Mouse (Mus musculus): ENCODE results near the gene Ttll8. TPM values are rescaled to one million over a fixed set of nuclear protein-coding genes. Genes with fewer than 3 reads are reported as not detected.

The Ttll8 gene
- polyA plus RNA-seq, 1 experiment from 2014 or later: not detected

- Histone ChIP-seq H3K36me3 (no peaks in the 10 kb centered on the region), H3K9me3 (no peaks in the 10 kb centered on the region), H3K27ac (no peak overlapping the region), H3K9ac (no peak overlapping the region), H3K4me1 (peaks cover 8% of the 10 kb centered on the region), H3K4me3 (no peak overlapping the region), H3K4me2 (no peak overlapping the region), H3K27me3 (peaks cover 34% of the 10 kb centered on the region)
- 77% methylated on average over 6 of the region's 6 CpGs for WGBS
- ATAC-seq (ENCODE audit: insufficient number of reproducible peaks, low FRiP score, low TSS enrichment, low read depth): no peak
Observed at GRCm38 (mm10) chr15:88955342-88955741, 1.1 kb upstream of the Ttll8 start.

DNA sequence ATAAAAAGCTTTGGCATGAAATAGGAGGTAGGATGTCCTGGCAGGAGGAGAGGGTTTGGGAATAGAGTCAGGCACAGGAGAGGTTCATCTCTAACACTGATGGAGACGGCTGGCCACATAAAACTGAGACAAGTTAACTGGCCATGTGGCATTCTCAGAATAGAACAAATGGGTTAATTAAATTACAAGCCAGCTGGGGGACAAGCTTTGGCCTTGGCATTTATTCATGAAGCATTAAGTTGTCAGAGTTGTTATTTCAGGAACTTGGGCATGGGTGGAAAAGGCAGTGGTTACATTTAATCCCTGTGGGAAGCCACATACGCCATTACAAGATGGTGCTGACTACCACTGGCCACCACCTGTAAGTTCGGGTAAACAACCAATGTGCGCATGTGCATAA, 3.0 kb downstream of the Ttll8 start:
- no peaks in the 10 kb centered on the region for H3K36me3 ChIP-seq
- ATAC-seq (ENCODE audit: insufficient number of reproducible peaks, low FRiP score, low TSS enrichment, low read depth): no peak
- H3K9ac ChIP-seq: no peak overlapping the region
- H3K9me3 ChIP-seq: no peaks in the 10 kb centered on the region
- 72% methylated on average over 4 of the region's 4 CpGs for WGBS
- H3K4me2 ChIP-seq: no peak overlapping the region
- H3K27ac ChIP-seq: no peak overlapping the region
- H3K4me1 ChIP-seq: peaks cover 8% of the 10 kb centered on the region
- peaks cover 26% of the 10 kb centered on the region for H3K27me3 ChIP-seq
- H3K4me3 ChIP-seq: no peak overlapping the region

GRCm38 (mm10) chr15:88946851-88947250, 7.4 kb downstream of the Ttll8 start:
- H3K27me3 ChIP-seq: no peaks in the 10 kb centered on the region
- no peak overlapping the region for H3K9ac ChIP-seq
- WGBS: 29% methylated on average over 6 of the region's 6 CpGs
- H3K9me3 ChIP-seq: no peaks in the 10 kb centered on the region
- no peak overlapping the region for H3K4me3 ChIP-seq
- H3K4me1 ChIP-seq: no peaks in the 10 kb centered on the region
- H3K36me3 ChIP-seq: no peaks in the 10 kb centered on the region
- H3K4me2 ChIP-seq: no peak overlapping the region
- ATAC-seq (ENCODE audit: insufficient number of reproducible peaks, low FRiP score, low TSS enrichment, low read depth): no peak
- no peak overlapping the region for H3K27ac ChIP-seq

GRCm38 (mm10) chr15:88943896-88944551, 10.2 kb downstream of the Ttll8 start:
- 67% methylated on average over 5 of the region's 5 CpGs for WGBS
- ATAC-seq (ENCODE audit: insufficient number of reproducible peaks, low FRiP score, low TSS enrichment, low read depth): no peak
- H3K4me2 ChIP-seq: no peak overlapping the region
- no peaks in the 10 kb centered on the region for H3K36me3 ChIP-seq
- no peaks in the 10 kb centered on the region for H3K9me3 ChIP-seq
- no peak overlapping the region for H3K9ac ChIP-seq
- no peaks in the 10 kb centered on the region for H3K4me1 ChIP-seq
- H3K27me3 ChIP-seq: no peaks in the 10 kb centered on the region
- no peak overlapping the region for H3K4me3 ChIP-seq
- H3K27ac ChIP-seq: no peak overlapping the region

- Histone ChIP-seq H3K4me2 (no peak overlapping the region), H3K36me3 (no peaks in the 10 kb centered on the region), H3K9me3 (no peaks in the 10 kb centered on the region), H3K9ac (no peak overlapping the region), H3K4me1 (no peaks in the 10 kb centered on the region), H3K27me3 (no peaks in the 10 kb centered on the region), H3K4me3 (no peak overlapping the region), H3K27ac (no peak overlapping the region)
- no peak for ATAC-seq (ENCODE audit: insufficient number of reproducible peaks, low FRiP score, low TSS enrichment, low read depth)
- WGBS: 77% methylated on average over 5 of the region's 5 CpGs
Observed at GRCm38 (mm10) chr15:88942783-88943182, 11.4 kb downstream of the Ttll8 start.

- WGBS: 71% methylated on average over 2 of the region's 2 CpGs
Observed at GRCm38 (mm10) chr15:88937291-88937650, 16.9 kb downstream of the Ttll8 start.

GRCm38 (mm10) chr15:88936619-88937290, 17.5 kb downstream of the Ttll8 start:
- H3K4me1 ChIP-seq: no peaks in the 10 kb centered on the region
- WGBS: 63% methylated on average over 6 of the region's 6 CpGs
- ATAC-seq (ENCODE audit: insufficient number of reproducible peaks, low FRiP score, low TSS enrichment, low read depth): no peak
- no peaks in the 10 kb centered on the region for H3K9me3 ChIP-seq
- no peak overlapping the region for H3K9ac ChIP-seq
- no peak overlapping the region for H3K4me2 ChIP-seq
- H3K36me3 ChIP-seq: no peaks in the 10 kb centered on the region
- H3K27me3 ChIP-seq: no peaks in the 10 kb centered on the region
- H3K4me3 ChIP-seq: no peak overlapping the region
- H3K27ac ChIP-seq: no peak overlapping the region

More at GRCm38 (mm10) chr15:88937291-88937650, 16.9 kb downstream of the Ttll8 start:
- Histone ChIP-seq H3K36me3 (no peaks in the 10 kb centered on the region), H3K27ac (no peak overlapping the region), H3K9ac (no peak overlapping the region), H3K27me3 (no peaks in the 10 kb centered on the region), H3K9me3 (no peaks in the 10 kb centered on the region), H3K4me1 (no peaks in the 10 kb centered on the region), H3K4me3 (no peak overlapping the region), H3K4me2 (no peak overlapping the region)
- ATAC-seq (ENCODE audit: insufficient number of reproducible peaks, low FRiP score, low TSS enrichment, low read depth): no peak

- Histone ChIP-seq H3K36me3 (no peaks in the 10 kb centered on the region), H3K27me3 (no peaks in the 10 kb centered on the region), H3K4me3 (no peak overlapping the region), H3K4me2 (no peak overlapping the region), H3K27ac (no peak overlapping the region), H3K9ac (no peak overlapping the region), H3K4me1 (no peaks in the 10 kb centered on the region), H3K9me3 (no peaks in the 10 kb centered on the region)
- no peak for ATAC-seq (ENCODE audit: insufficient number of reproducible peaks, low FRiP score, low TSS enrichment, low read depth)
- WGBS: 51% methylated on average over 7 of the region's 7 CpGs
Observed at GRCm38 (mm10) chr15:88934141-88934540, 20.1 kb downstream of the Ttll8 start.

DNA sequence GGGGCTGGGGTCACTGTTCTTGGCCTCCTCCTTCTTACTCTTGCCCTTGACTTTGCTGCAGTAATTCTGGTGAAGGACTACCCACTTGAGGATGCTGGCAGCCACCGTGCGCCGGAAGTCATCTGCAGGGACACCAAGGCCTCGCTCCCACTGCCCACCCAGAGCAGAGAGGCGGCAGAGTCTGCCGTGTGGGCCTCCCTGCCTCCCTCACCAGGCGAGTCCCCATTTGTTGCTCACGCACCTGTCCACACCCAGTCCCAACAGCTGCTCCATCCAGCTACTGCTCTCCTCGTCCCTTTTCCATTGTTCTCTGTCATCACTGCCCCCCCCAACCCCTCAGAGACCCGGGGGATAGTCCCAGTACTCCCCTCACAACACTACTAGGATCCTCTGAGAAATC, 21.6 kb downstream of the Ttll8 start:
- Histone ChIP-seq H3K9me3 (no peaks in the 10 kb centered on the region), H3K4me1 (no peaks in the 10 kb centered on the region), H3K27me3 (no peaks in the 10 kb centered on the region), H3K27ac (no peak overlapping the region), H3K4me3 (no peak overlapping the region), H3K9ac (no peak overlapping the region), H3K4me2 (no peak overlapping the region), H3K36me3 (no peaks in the 10 kb centered on the region)
- WGBS: 83% methylated on average over 10 of the region's 10 CpGs
- no peak for ATAC-seq (ENCODE audit: insufficient number of reproducible peaks, low FRiP score, low TSS enrichment, low read depth)

GRCm38 (mm10) chr15:88921992-88922310, 32.3 kb downstream of the Ttll8 start:
- Histone ChIP-seq H3K9me3 (no peaks in the 10 kb centered on the region), H3K36me3 (no peaks in the 10 kb centered on the region), H3K27me3 (no peaks in the 10 kb centered on the region), H3K27ac (no peak overlapping the region), H3K4me2 (no peak overlapping the region), H3K4me3 (no peak overlapping the region), H3K9ac (no peak overlapping the region), H3K4me1 (no peaks in the 10 kb centered on the region)
- 76% methylated on average over 6 of the region's 6 CpGs for WGBS
- no peak for ATAC-seq (ENCODE audit: insufficient number of reproducible peaks, low FRiP score, low TSS enrichment, low read depth)

GRCm38 (mm10) chr15:88921131-88921991, 32.9 kb downstream of the Ttll8 start:
- ATAC-seq (ENCODE audit: insufficient number of reproducible peaks, low FRiP score, low TSS enrichment, low read depth): no peak
- no peak overlapping the region; the same call in 1 of the 2 replicates for H3K4me2 ChIP-seq
- no peak overlapping the region for H3K4me3 ChIP-seq
- no peak overlapping the region for H3K9ac ChIP-seq
- no peaks in the 10 kb centered on the region for H3K27me3 ChIP-seq
- peaks cover under 1% of the 10 kb centered on the region; the same call in 1 of the 2 replicates for H3K4me1 ChIP-seq
- H3K36me3 ChIP-seq: no peaks in the 10 kb centered on the region
- no peaks in the 10 kb centered on the region for H3K9me3 ChIP-seq
- no peak overlapping the region for H3K27ac ChIP-seq
- 22% methylated on average over 12 of the region's 12 CpGs for WGBS

- Histone ChIP-seq H3K36me3 (no peaks in the 10 kb centered on the region), H3K4me2 (no peak overlapping the region), H3K4me1 (peaks cover 2% of the 10 kb centered on the region; the same call in 1 of the 2 replicates), H3K27ac (no peak overlapping the region), H3K9me3 (no peaks in the 10 kb centered on the region), H3K4me3 (no peak overlapping the region), H3K9ac (no peak overlapping the region), H3K27me3 (no peaks in the 10 kb centered on the region)
- no peak for ATAC-seq (ENCODE audit: insufficient number of reproducible peaks, low FRiP score, low TSS enrichment, low read depth)
- WGBS: 89% methylated on average over 1 of the region's 1 CpGs
Observed at GRCm38 (mm10) chr15:88920065-88920464, 34.2 kb downstream of the Ttll8 start.

All from limb, embryonic 15.5 days (tissue).